Mouse (Mus musculus) CD4-positive, CD25-positive, alpha-beta regulatory T cell, adult 2 months (primary cell): ENCODE data around the gene Gm21915.

ENCODE experiments used
- DNase-seq: peaks from one replicate; pipeline ENCODE4 v3.0.0-alpha.2; 2012; ENCODE audit warnings: low read depth, low spot score

Gene Gm21915

DNA sequence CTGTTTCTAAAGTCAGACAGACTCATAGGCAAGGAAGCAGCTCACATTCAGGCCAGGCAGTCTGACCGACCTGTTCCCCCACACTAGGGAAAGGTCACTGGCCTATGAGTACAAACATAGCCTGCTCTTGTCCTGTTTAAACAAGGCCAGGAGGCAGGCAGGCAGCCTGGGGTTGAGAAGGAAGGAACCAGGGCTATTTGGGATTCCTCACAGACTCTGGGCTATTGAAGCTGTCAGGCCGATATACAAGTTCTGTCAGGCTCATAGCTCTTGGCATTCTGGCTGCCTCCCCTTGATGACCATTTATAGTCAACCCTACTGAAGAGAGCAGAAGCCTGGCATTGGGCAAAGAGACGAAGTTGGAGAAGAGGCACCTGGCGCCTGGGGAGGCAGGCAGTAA, 41.2 kb downstream of the Gm21915 start:
- no peak for DNase-seq

- DNase-seq: no peak
These were observed 46.9 kb downstream of the Gm21915 start for GRCm38 (mm10) chr9:40717182-40717874.

DNA sequence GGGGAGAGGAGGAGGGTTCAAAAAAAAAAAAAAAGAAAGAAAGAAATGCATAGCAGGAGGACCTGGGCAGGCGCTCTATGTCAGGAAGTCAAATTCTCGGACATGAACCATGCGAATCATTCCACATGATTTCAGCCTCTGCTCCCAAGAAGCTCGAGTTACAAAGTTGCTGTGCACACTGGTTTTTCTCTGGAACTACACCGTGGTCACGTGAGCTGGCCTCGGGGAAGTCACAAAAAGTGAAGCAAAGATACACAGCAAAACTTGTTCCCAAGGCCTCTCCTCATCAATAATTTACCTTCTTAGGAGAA, 47.4 kb downstream of the Gm21915 start:
- no peak for DNase-seq
